In genomic region chr10:117455595-117456302, GRCm38 (mm10) we compare ENCODE assay signal across 8 mouse cellular contexts.
DNase-seq lines count a peak whose midpoint lies in the region; ATAC-seq and TF ChIP-seq lines count a peak whose summit lies in the region.

No protein-coding gene starts in this region.

- TF ChIP-seq POLR2A in cerebellum, adult 2 months (IDR thresholded peaks at IDR 0.05; ENCODE audit: borderline replicate concordance, insufficient read depth, low read length), result no peak

- H3K36me3 ChIP-seq in lung, embryonic 14.5 days (ENCODE audit: insufficient read depth), result no peaks in the 10 kb centered on the region

- no peaks in the 10 kb centered on the region for H3K27me3 ChIP-seq in cerebellum, adult 2 months (ENCODE audit: control insufficient read depth, insufficient read depth, low read length)
- no peaks in the 10 kb centered on the region for H3K27me3 ChIP-seq in lung, embryonic 14.5 days (ENCODE audit: insufficient read depth, low read length)

- no peaks in the 10 kb centered on the region for H3K9me3 ChIP-seq in lung, embryonic 14.5 days (ENCODE audit: low read depth, low read length)

- H3K27ac ChIP-seq in cerebellum, adult 2 months (ENCODE audit: insufficient read depth, low read length), result no peak overlapping the region
- peak overlapping the region; percentile 68 for H3K27ac ChIP-seq in lung, embryonic 14.5 days (ENCODE audit: low read depth)

- no peak overlapping the region for H3K9ac ChIP-seq in lung, embryonic 14.5 days

- no peak for DNase-seq in cerebellum, adult 2 months
- DNase-seq in right cerebral cortex, postnatal 4 days, result peak; percentile 56
- no peak for DNase-seq in right cerebral cortex, postnatal 36 days (ENCODE audit: low spot score in 2 of 2)
- peak; percentile 72 for DNase-seq in kidney, adult 9 months
- peak; percentile 89 for DNase-seq in lung, embryonic 14.5 days
- DNase-seq in spleen, postnatal 10 days (ENCODE audit: low spot score in 2 of 2), result peak; percentile 35 to 73

- 0 out of 2 replicates have a peak, but pooled peaks have one; percentile 24 for TF ChIP-seq CTCF in cerebellum, adult 2 months (IDR thresholded peaks at IDR 0.05; ENCODE audit: borderline replicate concordance, insufficient read depth, low read depth, low read length)
- TF ChIP-seq CTCF in lung, embryonic 14.5 days (IDR thresholded peaks at IDR 0.05; ENCODE audit: low read depth), result peak; percentile 79

- no peak overlapping the region for H3K4me2 ChIP-seq in lung, embryonic 14.5 days

- no peaks in the 10 kb centered on the region for H3K4me1 ChIP-seq in cerebellum, adult 2 months (ENCODE audit: control insufficient read depth, insufficient read depth, low read length)
- H3K4me1 ChIP-seq in lung, embryonic 14.5 days (ENCODE audit: insufficient read depth), result no peaks in the 10 kb centered on the region

- 53% methylated on average over 9 of the region's 9 CpGs for WGBS in cerebellum, adult 2 months
- 52% methylated on average over 9 of the region's 9 CpGs for WGBS in lung, embryonic 14.5 days

- H3K4me3 ChIP-seq in cerebellum, adult 2 months (replicated peaks; ENCODE audit: insufficient read depth, low read depth, low read length), result no peak overlapping the region
- no peak overlapping the region for H3K4me3 ChIP-seq in lung, embryonic 14.5 days (ENCODE audit: low read depth, low read length)

- ATAC-seq in cerebellum, adult (ENCODE audit: insufficient number of reproducible peaks, low FRiP score, low TSS enrichment), result no peak
- ATAC-seq in erythroblast, adult 5-6 weeks (replicated peaks; ENCODE audit: low FRiP score, poor library complexity, severe bottlenecking), result peak; percentile 65; the same call in 1 of the 2 replicates
- peak; percentile 86 for ATAC-seq in lung, embryonic 14.5 days (ENCODE audit: insufficient read depth)

Comparison
In these comparisons a context has a peak if more than half of its experiments do, and no peak if none do; other contexts are left out.
1. DNase-seq: peak in right cerebral cortex, postnatal 4 days (single experiment), kidney, adult 9 months (single experiment), lung, embryonic 14.5 days (single experiment) and spleen, postnatal 10 days (2 of 2); none in cerebellum, adult 2 months (0 of 2) and right cerebral cortex, postnatal 36 days (0 of 2).